Mouse (Mus musculus) MEL (cell line): ENCODE results near the gene Nme1.

Experiments used
- CTCF ChIP-seq, 3 experiments: IDR thresholded peaks in 2 of 3; conservative IDR thresholded peaks in 1 of 3; 2 replicates each; pipeline ENCODE4 v1.5.1; 2011 to 2012; ENCODE audit warnings: low read length in 3 of 3, low read depth in 2 of 3, mild to moderate bottlenecking in 2 of 3, improper control_type of control experiment in 1 of 3, inconsistent platforms in 1 of 3, mixed read lengths in 1 of 3, moderate library complexity in 1 of 3; ENCODE audit not compliant: control insufficient read depth in 1 of 3, insufficient read depth in 1 of 3, poor library complexity in 1 of 3, severe bottlenecking in 1 of 3
- EP300 ChIP-seq, 2 experiments: IDR thresholded peaks; 2 replicates each; pipeline ENCODE4 v1.6.1; 2011; ENCODE audit warnings: improper control_type of control experiment in 2 of 2, low read length in 2 of 2, low read depth in 1 of 2, mild to moderate bottlenecking in 1 of 2
- HCFC1 ChIP-seq: IDR thresholded peaks from 2 replicates; pipeline ENCODE4 v1.6.1; 2012; ENCODE audit warnings: low read depth, mild to moderate bottlenecking, inconsistent platforms, low read length, improper control_type of control experiment, moderate library complexity
- MAX ChIP-seq: IDR thresholded peaks from 2 replicates; pipeline ENCODE4 v1.6.1; 2011; ENCODE audit warnings: low read length, improper control_type of control experiment
- MXI1 ChIP-seq: IDR thresholded peaks from 2 replicates; pipeline ENCODE4 v1.6.1; 2011; ENCODE audit warnings: mild to moderate bottlenecking, low read depth, low read length, improper control_type of control experiment
- POLR2A ChIP-seq, 2 experiments: IDR thresholded peaks; 2 replicates each; pipeline ENCODE4 v1.6.1; 2011 to 2012; ENCODE audit warnings: low read length in 2 of 2, mild to moderate bottlenecking in 2 of 2, control low read depth in 1 of 2, improper control_type of control experiment in 1 of 2, low read depth in 1 of 2, moderate library complexity in 1 of 2; ENCODE audit not compliant: control insufficient read depth in 1 of 2, insufficient read depth in 1 of 2, poor library complexity in 1 of 2
- POLR2AphosphoS2 ChIP-seq: IDR thresholded peaks from 2 replicates; pipeline ENCODE4 v1.6.1; 2011; ENCODE audit warnings: low read length, improper control_type of control experiment

GRCm38 (mm10) chr11:93969799-93970198 lies 1.5 kb upstream of the Nme1 start:
- no peak for TF ChIP-seq POLR2AphosphoS2
- no peak for TF ChIP-seq CTCF (IDR thresholded peaks at IDR 0.05 in 2 of 3, conservative IDR thresholded peaks at IDR 0.05 in 1 of 3; ENCODE audit: control insufficient read depth in 1 of 3, insufficient read depth in 1 of 3, low read depth in 2 of 3, low read length in 3 of 3, poor library complexity in 1 of 3, severe bottlenecking in 1 of 3)
- TF ChIP-seq HCFC1, result no peak
- TF ChIP-seq MAX, result no peak
- no peak for TF ChIP-seq MXI1
- TF ChIP-seq EP300 (IDR thresholded peaks at IDR 0.05; ENCODE audit: low read depth in 1 of 2, low read length in 2 of 2), result no peak
- no peak for TF ChIP-seq POLR2A (IDR thresholded peaks at IDR 0.05; ENCODE audit: control insufficient read depth in 1 of 2, insufficient read depth in 1 of 2, low read depth in 1 of 2, low read length in 2 of 2, poor library complexity in 1 of 2)
